Mouse (Mus musculus) liver, embryonic 14.5 days (tissue): ENCODE results near the gene Nav2.

ENCODE experiments used
- CTCF ChIP-seq: IDR thresholded peaks from 2 replicates; pipeline ENCODE4 v1.5.1; 2016; ENCODE audit warnings: antibody characterized with exemption, low read depth, control low read depth
- EP300 ChIP-seq: IDR thresholded peaks from 2 replicates; pipeline ENCODE4 v1.6.1; 2016; ENCODE audit warnings: antibody characterized with exemption, low read depth

DNA sequence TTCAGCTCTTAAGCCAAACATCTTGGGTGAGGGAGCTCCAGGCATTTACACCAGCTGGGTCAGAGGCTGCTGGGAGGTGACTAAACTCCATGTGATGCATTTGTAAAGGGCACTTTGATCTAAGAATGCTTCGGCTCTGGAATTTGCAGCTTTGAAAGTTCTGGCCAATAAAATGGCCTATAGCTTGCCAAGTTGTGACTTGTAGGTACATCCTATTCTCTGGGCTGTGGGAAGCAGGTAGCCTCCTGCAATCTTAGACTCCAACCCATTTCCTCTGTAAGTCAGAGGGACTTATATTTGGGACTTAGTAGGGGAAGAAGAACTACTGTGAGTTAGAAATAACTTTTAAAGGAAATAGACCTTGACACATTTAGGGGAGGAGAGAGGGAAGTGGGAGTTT is 47.6 kb upstream of the Nav2 start:
- TF ChIP-seq CTCF (no peak), EP300 (no peak)
